Mouse (Mus musculus) right cerebral cortex, adult 18-20 months (tissue): ENCODE data around the gene Tcf25.
A peak's percentile ranks its signal among the peaks of the same experiment; 100 is the strongest.

Experiments
- DNase-seq: peaks from one replicate; pipeline ENCODE4 v3.0.0; 2022; ENCODE audit warnings: mixed read lengths

Gene Tcf25

DNA sequence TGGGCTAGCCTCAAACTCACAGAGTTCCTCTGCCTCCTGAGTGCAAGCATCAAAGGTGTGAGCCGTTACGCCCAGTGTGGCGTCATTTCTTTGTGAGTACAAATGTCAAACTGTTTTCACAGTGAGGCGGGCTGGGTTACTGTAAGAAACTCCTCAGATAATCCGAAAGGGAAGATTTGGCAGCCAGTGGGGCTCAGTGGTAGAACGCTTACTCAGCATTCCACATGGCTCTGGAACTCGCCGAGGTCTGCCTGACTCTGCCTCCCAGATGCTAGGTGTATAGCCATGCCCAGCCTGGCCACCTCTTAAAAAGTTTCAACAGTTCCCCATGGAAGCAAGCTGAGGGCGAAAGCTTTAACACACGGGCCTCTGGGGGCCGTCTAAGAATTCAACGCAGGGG is 21.4 kb upstream of the Tcf25 start:
- no peak for DNase-seq

DNA sequence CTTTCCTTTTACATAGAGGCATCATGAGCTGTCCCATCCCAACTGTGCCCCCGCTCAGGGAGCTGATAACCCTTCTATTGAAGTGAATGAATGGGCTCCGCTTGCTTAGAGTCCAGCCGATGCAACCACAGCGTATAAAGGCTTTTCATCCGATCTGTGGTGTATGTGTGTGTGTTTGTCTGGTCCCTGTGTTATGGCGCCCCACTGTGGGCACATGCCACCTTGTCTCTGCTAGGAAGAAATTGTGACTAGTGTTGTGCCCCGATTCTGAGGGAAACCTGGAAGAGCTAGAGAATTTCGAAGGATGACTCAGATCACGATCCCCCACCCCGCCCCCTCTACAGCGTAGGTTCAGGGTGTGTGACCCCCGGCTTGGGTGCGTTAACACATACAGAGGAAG is 20.8 kb upstream of the Tcf25 start:
- peak; percentile 47 for DNase-seq

DNA sequence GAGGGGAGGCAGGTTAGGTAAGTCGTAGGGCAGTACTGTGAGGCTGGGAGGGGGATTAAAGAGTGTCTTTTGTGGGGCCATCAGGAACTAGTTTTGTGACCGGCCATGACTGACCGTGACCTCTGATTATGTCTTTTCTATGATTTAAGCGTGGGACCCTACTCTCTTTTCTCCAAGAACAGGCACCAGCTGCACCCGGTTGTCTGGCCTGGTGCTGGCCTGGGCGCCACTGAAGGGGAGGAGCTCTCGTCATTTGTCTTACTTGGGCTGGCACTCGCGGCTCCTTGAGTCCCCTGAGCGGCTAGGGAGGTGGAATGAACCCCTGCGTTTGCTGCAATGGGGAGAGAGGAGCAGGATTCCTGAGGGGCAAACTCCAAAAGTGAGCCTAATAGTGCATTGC is 20.3 kb upstream of the Tcf25 start:
- no peak for DNase-seq

DNA sequence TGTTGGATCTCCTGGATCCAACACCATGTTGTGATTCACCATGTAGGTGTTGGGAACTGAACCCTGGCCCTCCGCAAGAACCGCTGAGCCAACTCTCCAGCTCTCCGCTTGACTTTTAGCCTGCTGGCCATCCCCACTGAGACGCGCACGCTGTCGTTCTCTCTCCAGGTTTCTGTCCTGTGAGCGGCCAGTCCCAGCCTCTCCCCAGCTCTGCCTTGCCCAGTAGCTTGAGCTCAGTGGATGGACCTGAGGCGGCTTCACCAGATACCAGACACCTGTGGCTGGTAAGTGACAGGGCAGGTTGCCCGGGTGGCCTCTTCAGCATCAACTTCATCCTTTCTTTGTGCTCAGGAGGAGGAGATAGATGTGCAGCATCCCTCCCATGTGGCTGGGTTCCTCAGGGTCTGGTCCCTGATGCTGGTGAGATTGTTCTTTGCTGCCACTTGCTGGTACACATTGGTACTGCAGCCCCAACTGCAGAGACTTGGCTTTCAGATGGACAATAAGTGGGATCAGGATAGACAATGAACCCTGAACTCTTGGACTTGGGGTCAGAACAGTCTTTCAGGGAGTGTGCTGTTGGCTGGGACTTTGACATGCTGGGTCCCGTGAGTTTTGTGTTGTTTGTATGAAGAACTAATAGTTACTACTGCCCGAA is 12.3 kb upstream of the Tcf25 start:
- peak; percentile 72 for DNase-seq

DNA sequence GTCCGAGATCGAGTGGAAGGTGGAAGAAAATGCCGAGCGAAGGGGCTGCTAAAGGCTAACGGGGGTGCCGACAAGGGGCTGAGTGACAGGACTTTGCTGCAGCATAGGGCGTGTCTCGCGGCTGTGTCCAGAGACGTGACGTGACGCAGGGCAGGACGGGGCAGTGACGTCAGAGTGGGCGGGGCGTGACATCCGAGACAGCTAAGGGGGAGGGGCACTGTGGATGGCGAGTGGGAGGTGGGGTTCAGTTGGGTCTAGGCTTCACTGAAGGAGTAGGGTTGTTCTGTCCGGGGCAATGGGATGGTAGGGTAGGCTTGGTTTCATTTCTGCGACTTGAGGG is 656 bp downstream of the Tcf25 start:
- peak; percentile 95 for DNase-seq

DNA sequence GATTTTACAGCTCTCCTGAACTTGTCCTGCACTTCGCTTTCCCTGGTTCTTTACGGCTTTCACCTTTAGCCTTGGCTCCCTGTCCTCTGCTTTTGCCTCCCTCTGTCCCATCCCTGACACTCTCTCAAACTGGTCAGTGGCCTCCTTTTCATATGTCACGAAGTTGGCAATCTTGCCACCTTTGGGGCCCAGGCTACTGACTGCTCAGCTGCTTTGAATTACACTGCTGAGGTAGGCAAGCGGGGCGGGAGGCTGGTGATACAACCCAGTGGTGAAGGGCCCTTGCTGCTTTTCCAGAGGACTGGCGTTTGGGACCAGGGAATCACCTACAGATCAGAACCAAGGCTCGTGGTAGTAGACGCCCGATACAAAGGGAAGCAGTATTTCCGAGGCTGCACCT is 2.1 kb downstream of the Tcf25 start:
- DNase-seq = no peak

DNA sequence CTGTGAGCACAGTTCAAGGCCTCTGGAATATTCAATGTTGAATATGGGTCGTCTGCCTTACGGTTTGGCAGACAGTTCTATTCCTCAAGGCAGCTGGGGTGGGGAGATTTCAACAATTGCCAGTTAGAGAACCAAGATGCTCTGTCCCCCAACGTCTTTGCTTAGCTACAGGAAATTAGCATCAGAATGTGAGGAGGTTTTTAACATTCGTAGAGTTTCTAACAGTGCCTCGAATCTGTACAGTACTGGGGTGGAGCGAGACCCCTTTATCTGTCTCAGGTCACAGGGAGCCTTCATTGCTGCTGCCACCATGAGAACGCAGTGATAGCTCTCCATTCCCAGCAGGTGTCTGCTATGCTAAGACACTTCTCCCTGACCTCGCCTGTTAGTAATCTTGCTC is 2.6 kb downstream of the Tcf25 start:
- DNase-seq = no peak

DNA sequence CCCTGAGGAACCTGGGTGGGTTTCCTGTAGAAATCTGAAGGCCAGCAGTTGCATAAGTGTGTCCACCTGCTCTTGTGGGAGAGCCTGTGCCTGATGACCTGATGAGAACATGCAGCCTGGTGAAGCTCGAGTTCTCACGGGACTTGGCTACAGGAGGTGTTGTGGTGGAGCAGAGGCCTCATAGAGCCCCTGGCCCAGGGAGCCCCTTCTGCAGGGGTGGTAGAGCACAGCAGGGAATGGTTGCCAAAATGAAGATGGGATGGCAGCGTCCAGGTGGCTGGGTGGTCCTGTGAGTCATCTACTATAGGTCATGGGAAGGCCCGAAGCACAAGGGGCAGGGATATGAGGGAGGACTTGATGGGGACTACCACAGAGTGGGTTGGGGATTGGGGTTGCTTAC is 8.2 kb downstream of the Tcf25 start:
- DNase-seq = no peak

DNA sequence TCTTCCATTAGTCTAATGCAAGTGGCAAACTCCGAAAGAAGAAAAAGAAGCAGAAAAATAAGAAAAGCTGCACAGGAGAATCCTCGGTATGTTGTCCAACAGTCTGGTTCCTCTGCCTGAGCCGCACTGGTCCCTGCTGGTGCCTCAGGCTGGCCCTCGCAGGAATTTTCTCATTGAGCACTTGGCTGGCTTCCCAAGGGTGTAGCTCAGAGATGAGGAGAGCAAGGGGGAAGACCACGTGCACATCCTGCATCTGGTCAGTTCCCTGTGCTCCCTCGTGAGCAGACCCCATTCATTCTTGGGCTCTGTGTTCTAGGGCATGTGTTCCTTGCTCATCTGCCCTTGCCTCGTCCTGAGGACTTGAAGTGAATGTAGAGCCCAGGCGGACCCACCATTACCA is 9.0 kb downstream of the Tcf25 start:
- no peak for DNase-seq

DNA sequence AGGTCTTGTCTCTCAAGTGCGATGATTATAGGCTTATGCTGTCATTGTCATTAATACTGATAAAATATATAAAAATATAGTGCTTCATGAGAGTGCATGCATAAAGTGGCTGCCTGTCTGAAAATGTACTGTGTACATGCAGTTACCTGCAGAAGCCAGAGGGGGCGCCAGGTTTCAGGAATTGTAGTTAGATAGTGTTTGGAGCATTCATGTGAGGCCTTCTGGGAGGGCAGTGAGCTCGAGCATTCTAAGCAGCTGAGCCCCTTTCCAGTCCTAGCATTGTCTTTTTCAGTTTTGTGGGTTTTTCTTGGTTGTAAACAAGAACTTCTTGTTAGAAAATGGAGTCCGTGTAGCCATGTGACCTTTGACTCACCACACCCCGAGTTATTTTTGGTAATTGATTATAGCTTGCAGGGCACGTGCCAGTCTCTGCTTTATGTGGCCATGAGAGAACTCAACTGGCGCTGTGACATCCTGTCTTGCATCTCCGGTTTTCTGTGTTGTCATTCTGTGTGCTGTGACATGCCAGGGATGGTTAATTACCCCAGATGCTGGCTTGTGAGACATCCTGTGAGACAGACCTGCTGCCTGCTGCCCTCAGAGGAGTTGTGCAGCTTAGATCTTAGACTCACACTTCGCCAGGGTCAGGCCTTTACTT is 11.5 kb downstream of the Tcf25 start:
- no peak for DNase-seq

DNA sequence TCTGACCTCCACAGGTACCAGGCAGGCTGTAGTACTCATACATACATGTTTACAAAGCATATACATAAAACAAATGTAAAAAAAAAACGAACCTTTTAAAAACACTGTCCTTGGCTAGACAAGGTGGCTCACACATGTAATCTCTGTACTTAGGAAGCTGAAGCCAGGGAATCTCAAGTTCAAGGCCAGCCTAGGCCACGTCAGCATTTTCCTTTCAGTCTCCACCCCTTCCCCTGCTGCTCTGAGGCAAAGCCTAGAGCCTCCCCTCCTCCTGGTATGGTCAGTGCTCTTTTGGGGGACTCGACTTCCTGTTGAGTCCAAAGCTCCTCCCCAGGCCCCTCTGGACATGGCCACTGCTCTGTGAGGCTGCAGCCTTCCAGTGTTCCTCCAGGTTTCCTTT is 13.5 kb downstream of the Tcf25 start:
- no peak for DNase-seq

- no peak for DNase-seq
Measured at GRCm38 (mm10) chr8:123387801-123388200, 14.2 kb downstream of the Tcf25 start.

DNA sequence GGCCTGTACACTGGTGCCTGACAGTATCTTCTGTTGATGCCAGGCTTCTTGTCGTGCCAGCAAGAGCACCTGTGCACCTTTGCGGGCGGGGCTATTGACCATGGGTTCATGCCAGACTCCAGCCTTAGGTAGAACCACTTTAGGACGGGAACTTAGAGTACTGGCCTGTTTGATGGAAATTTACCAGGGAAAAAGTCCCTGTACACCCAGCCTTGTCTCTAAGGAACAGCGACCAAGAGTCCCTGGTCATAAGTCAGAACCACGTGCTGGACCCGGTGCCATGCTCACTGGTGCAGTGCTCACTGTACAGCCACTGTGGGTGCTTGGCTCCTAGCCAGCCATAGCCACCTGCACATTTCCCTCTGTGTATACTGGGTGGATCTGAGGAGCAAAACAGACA is 15.5 kb downstream of the Tcf25 start:
- DNase-seq = no peak

DNA sequence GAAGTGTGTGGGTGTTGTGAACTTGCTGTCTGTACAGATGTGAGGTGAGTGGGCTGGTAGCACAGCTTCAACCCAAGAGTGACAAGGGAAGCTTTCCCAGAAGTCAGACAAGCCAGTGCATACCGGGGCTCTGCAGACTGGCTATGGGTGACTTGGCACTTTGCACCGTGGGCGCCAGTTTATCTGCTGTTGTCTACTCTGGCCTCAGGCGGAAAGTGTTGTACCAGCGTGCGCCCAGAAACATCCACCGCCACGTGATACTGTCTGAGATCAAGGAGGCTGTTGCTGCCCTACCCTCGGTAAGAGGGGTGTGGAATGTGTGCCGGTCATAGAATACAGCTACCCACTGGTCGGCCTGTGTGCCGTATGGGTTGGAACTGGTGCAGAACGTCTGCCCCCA is 24.8 kb downstream of the Tcf25 start:
- DNase-seq = no peak

GRCm38 (mm10) chr8:123401936-123402335 is 28.4 kb downstream of the Tcf25 start:
- no peak for DNase-seq

- DNase-seq = no peak
Measured at GRCm38 (mm10) chr8:123402730-123403326, 29.3 kb downstream of the Tcf25 start.

- DNase-seq = no peak
Measured at GRCm38 (mm10) chr8:123404521-123404920, 31.0 kb downstream of the Tcf25 start.

DNA sequence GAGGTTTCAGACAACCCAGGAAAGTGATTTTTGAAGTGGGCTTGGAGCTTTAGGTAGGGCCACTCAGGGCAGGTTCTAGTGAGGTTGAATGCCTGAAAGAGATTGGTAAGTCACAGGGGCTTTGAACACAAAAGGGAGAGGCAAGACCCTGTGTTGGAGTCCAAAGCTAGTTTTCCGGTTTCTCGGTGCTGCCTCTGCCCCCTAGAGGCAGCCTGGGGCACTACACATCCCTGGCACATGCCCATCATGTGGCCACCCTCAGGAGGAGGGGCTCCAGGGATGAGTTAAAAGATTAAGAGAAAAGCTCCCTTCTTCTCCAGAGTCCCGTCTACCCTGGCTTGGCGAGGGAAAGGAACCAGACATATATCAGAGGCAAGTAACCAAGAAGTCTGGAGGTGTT is 33.2 kb downstream of the Tcf25 start, which contains the start of gene Mc1r:
Mc1r (plus strand) TSS at position 322 of the 400 bp plus-strand sequence.
- peak; percentile 70 for DNase-seq

- DNase-seq = no peak
Measured at GRCm38 (mm10) chr8:123407612-123408011, 34.1 kb downstream of the Tcf25 start.

- no peak for DNase-seq
Measured at GRCm38 (mm10) chr8:123408586-123409544, 35.3 kb downstream of the Tcf25 start.

GRCm38 (mm10) chr8:123410049-123410587 is 36.6 kb downstream of the Tcf25 start:
- no peak for DNase-seq

GRCm38 (mm10) chr8:123410788-123411187 is 37.2 kb downstream of the Tcf25 start:
- no peak for DNase-seq

DNA sequence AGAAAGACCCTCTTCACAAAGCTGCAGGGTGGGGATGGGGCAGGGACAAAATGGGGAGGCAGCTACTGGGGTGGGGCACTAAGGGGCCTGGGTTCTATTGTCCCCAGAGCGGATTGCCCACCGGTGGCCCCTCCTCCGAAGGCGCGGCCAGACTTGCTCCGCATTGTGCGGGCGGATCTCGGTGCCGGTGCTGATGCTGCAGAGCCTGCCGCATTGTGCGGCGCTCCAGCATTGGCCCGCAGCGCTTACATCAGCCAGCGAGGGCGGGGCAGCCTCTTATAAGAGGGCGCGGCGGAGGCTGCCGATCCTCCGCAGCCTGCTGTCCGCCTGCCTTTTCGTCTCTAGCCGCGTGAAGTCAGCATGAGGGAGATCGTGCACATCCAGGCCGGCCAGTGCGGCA is 37.7 kb downstream of the Tcf25 start, which contains the start of gene Tubb3:
Tubb3 (plus strand) TSS at position 179 of the 400 bp plus-strand sequence.
- peak; percentile 94 for DNase-seq
